Mouse (Mus musculus): ENCODE measurements at regions not wholly inside any gene's neighbourhood (a gene's known extent, or its start where the extent isn't known, plus 50 kb on each side); places are given as distances from the start of the nearest gene placed in this dataset.

DNA sequence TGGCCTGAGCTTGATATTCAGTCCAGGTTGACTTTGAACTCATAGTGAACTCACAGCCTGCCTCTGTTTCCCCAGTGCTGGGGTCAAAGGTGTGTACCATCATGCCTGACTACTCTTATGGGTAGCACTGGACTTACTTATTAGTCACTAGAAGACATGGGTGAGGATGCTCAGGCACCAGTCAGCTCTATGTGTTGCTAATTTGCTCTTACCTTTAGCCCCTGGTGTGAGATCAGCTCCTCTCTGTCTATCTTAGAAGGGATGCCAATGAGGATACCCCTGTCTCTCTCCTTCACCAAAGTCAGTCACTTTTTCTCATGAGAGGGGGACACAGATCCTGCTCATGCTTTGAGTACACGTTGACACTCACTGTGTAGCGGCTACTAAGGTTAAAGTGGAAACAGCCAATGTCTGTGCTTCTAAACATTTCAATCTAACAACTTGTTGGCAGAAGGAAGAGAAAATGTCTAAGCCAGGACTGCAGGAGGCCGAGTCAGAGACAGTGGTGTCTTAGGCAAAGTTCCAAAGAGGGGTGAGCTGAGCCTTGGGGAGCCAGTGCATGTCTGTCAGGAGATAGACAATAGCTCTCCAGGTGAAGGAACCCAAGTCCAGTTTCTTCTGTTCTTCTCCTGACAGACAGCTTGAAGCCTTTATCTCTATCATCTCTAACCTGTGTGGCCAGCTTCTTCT lies 78.2 kb upstream of the Mkln1 start:
- DNase-seq (ENCODE audit: low spot score in 2 of 2), result no peak

DNA sequence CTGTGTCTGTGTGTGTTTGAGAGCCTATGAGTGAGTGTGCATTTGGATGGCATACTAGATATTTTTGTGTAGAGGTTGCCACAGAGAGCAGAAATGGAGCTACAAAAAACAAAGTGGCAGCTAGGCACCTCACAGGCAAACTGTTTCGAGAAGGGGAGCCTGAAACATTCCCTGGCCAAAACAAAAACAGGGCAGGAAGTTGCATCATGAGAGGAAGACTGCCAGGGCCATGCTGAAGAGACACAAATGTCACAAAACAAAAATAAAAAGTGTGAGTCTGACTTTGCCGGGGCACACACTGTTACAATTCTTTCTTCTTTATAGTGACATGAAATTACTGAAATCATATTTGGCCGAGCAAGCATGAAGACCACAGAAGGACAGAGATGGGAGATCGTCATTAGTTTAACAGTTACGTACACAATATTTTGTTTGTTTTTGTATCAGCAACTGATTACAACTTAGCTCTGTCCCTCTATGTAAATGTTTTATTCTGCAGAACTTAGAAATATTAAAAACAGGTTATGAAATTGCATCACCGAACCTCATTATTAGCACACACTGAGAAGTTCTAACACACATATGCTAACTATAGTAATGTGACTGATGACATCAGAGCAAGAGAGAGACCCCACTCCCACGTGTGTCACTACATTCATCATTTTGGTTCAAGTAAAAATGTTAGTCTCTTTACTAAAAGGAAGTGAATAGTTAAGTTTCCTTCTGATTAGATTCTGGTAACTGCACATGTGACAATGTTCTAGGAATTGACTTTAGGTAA lies 77.3 kb upstream of the Mkln1 start:
- DNase-seq (ENCODE audit: low spot score in 2 of 2), result no peak

DNA sequence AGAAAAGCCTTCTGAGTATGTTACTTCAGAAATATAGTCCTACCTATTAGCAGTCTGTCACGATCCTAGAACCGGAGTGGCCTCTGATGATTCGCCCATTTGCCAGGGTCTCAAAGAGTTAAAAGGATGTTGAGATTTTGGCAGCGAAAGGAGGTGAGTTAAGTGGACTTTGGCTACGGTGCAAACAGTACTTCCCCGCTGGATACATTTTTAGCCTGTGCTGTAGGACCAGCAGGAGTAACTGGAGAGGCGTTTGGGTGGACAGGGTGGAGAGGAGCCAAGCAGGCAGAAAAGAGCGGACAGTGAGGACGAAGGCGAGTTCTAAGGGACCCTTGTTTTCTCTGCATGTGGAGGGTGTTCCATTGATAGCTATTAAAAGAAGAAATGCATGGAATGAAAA lies 76.6 kb upstream of the Mkln1 start:
- no peak for DNase-seq (ENCODE audit: low spot score in 2 of 2)

DNA sequence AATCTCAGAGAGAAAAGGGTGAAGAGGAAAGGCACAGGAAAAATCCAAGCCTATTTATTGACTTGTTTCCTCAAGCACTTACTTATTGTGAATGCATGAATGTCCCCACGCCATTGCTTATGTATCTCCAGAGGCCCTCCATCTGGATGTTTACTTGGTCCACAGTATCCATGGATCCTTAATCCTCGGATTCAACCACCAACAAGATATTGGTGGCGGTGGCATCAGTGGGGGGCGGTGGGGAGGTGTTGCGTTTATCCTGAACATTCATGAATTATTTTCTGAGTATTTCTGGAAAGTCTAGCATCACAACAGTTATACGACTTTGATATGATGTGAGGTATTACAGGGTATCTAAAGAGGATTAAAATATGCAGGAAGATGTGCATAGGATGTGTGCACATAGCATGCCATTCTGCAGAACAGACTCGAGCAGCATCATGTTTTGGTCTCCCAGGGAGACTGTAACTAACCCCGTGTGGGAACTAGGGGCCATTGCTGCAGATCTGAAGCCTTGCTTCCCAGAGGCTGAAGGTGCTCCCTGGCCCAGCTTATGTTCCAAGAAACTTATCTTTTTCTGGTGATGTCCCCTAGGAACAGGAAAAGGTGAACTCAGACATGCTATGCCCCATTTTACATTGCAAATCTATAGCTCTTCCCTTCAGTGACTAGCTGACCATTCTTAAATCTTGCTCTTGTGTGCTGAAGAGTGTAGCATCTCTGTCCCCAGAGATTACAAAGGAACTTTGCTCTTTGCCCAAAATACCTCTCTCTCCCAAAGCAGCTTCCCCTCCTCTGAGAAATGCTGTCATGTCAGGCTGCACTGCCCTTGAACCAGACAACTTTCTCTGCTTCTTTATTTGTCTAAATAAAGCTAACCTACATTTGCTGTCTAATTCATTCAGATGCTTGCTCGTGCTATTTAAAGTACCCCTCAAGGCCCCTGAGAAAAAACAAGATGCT lies 75.0 kb upstream of the Mkln1 start:
- no peak for DNase-seq (ENCODE audit: low spot score in 2 of 2)

DNA sequence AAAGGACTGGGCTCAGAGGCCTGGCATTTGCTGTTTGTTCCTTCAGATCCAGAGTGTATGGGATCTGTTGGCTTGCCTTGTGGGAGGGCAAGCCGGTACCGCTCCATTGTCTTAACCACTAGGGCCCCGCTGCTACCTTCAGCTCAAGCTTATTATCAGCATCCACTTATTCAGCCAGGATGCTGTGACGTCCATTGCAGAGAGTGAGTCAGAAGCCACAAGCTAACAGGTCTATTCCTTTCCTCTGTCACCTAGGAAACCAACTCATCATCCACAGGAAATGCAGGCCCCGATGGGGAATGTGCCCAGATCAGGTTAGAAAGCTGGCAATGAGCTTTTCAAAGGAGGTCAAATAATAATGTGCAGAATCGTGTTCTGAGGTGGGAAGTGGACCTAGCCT lies 73.8 kb upstream of the Mkln1 start:
- peak; percentile 64 to 67 for DNase-seq (ENCODE audit: low spot score in 2 of 2)

DNA sequence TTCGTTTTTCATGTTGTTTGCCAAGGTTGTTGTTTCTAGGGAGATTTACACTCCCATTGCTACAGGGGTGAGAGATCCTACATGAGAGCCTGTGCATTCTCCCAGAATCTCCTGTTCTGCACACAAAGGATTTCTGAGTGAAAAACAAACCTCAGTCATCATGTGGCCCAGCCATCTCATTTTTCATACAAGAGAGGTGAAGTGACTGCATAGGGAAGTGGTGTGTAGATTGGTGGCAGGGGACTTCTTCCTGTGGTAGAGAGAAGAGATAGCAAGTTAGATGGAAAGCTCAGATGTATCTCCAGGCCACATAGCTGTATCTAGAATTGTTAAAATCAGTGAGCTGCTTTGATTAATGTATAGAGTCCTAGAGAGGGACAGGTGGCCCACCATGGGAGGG lies 72.9 kb upstream of the Mkln1 start:
- DNase-seq (ENCODE audit: low spot score in 2 of 2), result no peak

DNA sequence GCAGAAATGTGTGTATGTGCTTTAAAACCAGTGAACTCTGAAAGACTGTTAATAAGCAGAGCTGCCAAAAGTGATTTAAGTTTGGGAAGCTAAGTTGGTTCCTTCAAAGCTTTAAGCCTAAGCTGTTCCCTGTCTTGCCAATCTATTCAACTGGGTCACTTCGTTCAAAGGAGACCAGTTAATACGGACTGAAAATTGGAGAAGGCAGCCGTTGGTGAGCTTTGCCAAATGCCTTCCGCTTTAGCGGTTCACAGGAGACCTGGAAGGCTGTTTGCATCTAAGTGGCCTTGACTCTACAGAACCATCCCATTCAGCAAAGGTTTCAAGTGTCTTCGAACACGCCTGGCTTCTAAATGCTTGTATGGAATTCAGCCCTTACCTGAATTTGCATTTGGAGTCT lies 68.2 kb upstream of the Mkln1 start:
- peak in 1 of 2 experiments; percentile 39 for DNase-seq (ENCODE audit: low spot score in 2 of 2)

DNA sequence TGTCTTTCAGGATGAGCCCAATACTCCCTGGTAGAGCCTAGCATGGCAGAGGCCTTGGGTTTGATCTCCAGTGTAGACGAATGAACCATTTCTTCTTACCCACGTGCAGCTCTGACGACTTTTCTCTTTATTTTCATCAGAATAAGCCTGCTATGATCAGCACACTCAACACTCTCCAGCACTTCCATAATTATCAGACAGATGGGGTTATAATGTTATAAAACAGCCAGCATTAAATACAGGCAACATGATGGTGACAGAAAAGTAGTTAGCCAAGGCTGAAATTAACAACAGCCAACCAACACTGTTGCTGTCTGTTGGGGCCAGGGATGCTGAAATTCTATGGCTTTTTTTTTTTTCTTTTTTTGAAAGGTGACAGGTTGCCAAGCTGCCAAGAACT lies 67.7 kb upstream of the Mkln1 start:
- no peak for DNase-seq (ENCODE audit: low spot score in 2 of 2)

DNA sequence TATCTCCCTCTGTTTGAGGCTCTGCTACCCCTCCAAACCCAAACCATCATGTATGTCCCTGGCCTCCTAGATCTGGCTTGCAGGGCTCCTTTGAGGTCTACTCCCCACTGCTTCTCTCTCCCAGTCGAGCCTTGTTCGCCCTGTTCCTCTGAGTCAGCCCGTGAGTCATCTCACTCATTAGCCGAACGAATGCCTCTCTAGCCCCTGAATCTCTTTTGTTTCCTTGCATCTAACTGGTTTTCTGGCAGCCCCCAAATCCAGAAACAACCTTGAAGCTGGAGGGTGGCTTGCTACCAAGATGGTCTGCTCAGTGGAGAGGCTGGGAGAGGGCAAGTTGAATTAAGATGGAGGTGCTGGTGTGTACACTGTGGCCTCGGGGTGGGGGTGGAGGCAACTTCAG lies 66.3 kb upstream of the Mkln1 start:
- DNase-seq (ENCODE audit: low spot score in 2 of 2), result no peak

DNA sequence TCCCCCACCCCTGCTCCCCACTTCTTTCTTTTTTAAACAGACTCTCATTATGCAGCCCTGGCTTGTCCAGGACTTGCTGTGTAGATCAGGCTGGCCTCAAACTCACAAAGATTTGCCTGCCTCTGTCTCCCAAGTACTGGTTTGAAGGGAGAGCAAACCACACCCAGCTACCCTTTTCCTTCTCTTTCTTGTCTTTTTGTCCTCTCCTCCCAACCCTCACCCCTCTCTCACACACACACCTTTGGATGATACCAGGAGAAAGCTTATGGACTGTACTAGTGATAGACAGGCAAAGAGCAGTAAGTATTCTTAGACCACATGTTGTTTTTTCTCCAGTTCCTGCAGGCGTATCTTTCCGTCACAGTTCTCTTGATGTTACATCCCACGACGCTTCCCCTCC lies 65.8 kb upstream of the Mkln1 start:
- DNase-seq (ENCODE audit: low spot score in 2 of 2), result no peak

DNA sequence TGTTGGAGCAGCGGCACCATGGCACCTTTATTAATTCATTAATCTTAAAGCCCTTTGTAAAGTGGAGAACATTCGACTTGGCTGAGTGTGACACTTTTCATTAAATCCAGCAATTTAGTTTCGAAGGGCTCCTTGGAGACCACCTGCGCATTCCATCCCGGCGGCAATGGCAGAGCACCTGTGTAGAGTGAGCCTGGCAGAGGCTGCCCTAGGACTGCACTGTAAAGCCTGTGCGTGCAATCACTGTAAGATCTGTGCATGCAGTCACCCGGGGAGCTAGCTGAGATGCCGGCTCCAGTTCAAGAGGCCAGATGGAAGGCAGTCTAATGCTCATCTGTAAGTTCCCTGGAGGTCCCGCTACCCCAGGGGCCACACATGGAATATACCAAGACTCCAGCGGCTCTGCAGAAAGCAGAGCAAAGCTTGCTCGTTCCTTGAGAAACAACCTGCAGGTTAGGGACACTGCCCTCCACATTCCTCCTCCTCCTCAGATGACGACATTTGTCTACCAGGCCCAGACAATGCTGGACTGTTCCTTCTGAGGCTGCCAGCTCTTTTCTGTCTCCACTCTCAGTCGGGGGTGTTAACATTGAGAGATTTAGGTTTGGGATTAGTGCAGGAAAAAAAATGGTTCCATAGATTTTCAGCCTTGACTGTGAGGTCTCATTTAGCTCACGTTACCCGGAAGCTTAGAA lies 65.2 kb upstream of the Mkln1 start:
- DNase-seq (ENCODE audit: low spot score in 2 of 2), result no peak

DNA sequence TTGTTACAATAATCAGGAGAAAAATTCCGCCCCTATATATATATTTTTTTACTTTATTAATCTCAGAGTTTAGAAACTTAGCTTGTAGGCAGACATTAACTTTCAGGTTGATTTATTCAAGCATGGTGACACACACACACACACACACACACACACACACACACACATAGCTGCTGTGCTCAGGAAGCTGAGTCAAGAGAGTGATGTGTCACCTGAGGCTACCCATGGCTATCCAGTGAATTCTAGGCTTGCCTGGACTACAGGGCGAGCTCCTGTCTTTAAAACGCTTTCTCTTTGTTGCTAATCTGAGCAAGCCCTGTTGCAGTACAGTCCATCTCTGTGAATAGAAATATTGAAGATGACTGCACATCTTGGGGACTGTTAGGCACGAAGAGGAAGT lies 64.4 kb upstream of the Mkln1 start:
- no peak for DNase-seq (ENCODE audit: low spot score in 2 of 2)

DNA sequence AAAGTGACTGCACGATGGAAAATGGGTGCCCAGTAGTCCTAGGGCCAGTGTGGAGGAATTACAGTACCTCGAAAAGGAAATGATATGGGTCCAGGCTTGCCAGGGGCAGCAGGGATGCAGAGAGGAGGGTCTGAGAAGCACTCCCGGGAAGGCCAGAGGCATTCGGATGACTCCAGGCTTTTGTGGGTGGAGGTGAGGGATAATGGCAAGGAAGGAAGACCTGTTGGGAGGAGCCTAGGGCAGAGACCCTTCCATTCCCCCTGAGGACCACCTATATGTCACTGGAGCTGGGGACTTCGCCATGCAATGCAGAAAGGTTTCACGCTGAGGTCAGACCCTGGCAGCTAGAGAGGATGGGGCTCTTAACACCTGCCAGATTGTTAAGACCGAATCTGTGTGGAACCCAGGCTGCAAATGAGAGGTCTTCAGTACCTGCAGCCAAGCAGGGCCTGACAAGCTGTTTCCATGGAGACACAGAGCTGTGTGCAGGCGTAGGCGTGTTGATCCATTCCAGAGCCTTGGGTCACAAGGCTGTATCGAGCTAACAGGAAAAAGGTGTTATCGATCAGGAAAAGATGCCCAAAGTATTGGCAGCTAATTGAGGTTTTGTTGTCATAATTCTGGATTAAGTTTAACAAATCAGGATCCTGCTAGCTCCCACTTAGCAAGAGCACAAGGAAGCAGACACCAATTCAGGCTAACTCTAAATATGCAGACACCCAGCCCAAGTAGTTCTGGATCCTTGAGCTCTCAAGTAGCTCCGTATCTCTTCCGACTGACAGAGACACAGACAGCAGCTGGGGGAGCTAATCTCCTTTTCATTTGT lies 59.2 kb upstream of the Mkln1 start:
- DNase-seq (ENCODE audit: low spot score in 2 of 2), result no peak

DNA sequence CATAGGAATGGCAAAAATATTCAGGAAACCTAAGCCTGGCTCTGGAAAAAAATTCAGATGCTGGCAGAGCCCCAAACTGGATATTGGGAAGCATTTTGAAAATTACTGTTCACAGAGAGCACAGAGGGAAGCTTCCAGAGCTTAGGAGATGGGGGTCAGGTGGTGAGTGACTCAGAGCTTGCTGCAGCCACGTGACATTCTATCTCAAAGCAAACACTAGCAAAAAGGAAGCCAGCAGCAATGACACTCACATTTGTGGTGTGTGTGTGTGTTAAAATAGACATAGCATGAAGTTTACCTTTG lies 58.6 kb upstream of the Mkln1 start:
- no peak for DNase-seq (ENCODE audit: low spot score in 2 of 2)

DNA sequence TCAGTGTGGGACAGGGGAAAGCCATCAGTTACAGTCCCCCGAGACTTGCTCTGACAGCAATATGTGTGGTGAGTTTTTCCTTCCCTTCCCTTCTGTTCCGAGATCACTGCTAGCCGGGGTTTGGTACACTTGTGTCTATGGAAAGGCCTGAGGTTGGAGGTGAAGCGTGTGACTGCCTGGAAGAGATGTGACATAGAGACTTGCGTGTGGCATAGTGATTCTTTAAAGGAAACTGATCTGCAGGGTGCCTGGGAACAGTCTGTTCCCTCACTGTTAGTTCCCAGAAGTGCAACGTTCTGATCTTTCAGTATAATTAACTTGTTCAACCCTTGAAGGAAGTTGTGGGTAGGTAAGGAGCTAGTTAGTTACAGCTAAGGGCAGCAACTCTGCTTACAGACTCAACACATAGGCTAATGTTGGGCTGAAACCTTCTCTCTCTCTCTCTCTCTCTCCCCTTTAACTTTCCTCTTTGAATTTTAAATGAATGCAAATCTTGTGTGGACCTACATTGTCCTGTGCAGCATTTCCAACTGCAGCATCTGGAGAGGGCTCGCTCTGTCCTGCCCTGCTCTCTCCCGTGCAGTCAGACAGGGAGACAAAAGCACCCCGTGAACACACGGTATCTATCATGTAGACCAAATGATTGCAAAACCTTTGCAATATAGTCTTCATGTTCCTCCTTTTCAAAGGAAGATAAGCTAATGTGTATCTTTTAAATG lies 53.0 kb upstream of the Mkln1 start:
- DNase-seq (ENCODE audit: low spot score in 2 of 2), result no peak

DNA sequence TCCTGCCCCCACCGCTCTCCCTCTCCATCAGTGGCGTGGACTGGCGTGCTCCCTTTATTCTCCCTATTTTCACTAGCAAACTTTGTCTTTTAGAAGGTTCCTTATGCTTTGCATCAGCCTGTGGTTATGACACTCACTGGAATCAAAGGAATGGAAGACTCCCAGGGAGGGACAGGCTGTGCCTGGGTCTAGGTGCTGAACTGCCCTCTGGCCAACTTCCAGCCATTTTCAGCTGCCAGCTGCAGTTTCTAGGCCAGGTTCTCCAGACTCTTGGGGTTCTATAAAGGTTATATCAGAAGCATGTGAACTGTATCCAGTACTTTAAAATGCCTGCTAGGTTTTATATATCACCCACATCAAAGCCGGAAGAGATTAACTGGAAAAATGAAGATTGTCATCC lies 50.2 kb upstream of the Mkln1 start:
- DNase-seq (ENCODE audit: low spot score in 2 of 2), result no peak

All from frontal cortex, postnatal 36 days (tissue).